Mouse (Mus musculus) ES-CJ7 (cell line): Measurements from ENCODE around the gene Il1rapl1.

Experiments
- DNase-seq: peaks from one replicate; pipeline ENCODE4 v3.0.0; 2011; ENCODE audit warnings: low read depth, low spot score

Il1rapl1 gene

DNA sequence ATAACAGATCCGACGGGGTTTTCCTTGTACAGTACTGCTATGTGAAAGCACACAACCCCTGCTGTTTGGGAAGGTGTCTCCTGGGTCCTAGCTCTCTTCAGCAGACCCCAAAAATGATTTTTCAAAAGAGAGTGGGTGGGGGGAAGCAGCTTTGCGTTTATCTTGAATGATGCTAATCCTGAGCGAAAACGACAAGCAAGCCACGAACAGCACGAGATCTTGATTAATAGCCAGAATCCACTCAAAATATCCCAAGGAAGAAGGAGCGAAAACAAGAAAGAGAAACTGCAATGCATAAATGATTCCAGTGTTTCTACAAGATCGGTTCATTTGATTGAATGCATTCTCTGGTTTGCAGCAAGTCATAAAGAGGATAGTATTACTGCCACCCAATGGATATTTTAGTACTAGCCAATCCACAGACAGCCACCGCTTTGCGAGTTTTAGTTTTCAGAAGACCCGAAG lies at the start of gene Il1rapl1:
Gene Il1rapl1 (minus strand): TSS at position 37 of the 465 bp plus-strand sequence.
- no peak for DNase-seq

DNA sequence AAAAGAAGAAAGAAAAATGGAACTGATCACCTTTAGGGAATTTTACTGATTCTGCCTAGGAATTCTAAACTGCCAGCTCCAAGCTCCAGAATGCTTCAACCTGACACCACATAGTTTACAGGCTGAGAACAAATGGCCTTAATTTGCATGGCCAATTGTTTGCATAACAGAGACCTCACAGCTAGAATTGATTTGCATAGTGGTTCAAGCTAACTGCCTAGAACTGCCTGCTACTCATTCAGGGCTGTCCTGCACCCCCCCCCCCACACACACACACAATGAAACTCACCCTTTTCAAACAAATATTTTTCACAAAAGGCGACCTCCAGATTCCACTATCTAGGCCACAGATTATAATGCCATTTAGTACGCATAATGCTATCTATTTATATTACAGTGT lies 42.6 kb upstream of the Il1rapl1 start:
- DNase-seq = peak; percentile 85

DNA sequence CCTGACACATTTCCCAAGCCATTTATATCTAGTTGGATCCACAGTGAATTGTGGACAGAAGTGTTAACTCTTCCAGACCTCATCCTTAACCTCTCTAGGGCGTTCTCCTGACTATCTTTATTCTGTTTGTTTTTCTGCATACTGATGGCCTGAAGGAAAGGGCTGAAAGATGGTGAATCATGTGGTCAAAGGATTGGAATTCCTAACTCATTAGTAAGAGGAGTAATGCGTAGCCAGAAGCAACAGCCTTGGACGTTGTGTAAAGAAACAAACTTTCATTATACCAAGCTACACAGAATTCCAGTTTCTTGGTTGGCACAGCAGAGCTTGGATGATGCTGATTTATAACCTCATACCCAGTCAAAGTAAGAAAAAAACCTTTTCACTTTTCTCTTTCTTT lies 10.2 kb upstream of the Il1rapl1 start:
- DNase-seq = no peak

DNA sequence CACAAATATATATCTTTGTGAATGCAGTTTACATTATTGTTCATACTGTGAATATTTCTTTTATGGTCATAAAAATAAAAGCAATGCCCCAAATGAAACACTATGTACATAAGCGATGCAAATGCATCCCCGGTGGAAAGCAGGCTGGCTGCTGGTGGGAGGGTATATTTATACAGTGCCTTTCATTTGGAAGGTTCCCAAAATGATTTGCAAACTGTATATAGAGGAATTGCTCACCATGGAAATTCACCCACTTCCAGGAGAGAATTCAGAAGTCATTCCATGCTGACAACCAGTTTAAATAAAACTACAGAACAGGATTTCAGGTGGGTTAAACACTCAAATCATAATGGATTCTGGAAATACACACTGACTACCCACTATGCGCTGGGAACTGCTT lies 4.6 kb upstream of the Il1rapl1 start:
- no peak for DNase-seq

DNA sequence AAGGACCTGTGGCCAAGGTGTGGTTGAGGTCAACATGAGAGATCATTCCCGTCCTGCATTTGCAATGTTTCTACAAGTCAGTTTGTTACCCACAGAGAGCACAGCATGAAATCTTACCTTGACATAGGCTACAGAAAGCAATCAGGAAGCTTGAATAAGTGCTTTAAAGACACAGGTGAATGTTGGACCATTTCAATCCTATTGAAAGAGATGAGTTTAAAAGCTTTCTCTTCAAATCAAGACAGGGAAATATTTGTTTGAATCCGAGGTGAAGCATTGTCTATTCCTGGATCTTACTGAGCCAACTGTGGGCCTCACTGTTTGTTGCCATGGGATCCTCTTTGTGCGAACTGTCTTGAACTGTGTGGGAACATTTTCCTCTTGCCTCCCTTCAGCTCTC lies 2.4 kb upstream of the Il1rapl1 start:
- DNase-seq = peak; percentile 27

DNA sequence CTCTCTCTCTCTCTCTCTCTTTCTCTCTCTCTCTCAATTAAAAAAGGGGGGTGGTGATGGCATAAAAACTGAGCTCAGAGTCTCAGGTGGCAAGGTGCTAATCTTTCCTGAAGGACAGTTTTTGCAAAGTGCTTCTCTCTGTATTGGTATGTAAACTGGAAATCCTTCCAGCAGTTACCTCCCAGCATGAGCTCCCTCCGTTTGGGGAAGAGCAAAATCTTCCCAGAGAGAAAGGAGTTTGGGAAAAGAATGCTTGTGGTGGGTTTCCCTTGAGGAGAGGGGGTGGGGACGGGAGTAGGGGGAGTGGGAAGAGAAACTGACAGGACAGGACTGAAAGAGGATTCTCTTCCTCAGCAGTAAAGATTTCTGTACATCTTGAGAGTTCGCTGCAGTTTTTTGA lies 881 bp upstream of the Il1rapl1 start:
- peak; percentile 61 for DNase-seq

DNA sequence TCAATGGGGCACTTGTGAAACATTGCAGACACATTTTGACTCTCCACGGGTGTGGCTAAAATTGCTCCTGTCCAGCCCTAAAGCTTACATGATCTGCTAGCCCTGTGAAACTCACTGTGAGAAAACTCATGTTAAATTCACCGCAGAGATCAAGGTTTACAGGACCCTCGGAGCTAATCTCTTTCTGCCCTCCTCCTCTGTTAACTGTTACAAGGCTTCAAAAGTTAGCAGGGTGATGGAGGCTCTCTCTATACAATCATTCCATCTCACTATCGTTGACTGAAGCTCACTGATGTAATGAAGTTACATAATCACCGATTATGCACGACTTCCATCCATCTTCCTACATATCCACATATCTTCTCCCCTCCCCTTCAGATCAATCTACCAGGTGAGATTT lies 1.9 kb downstream of the Il1rapl1 start:
- DNase-seq = no peak

DNA sequence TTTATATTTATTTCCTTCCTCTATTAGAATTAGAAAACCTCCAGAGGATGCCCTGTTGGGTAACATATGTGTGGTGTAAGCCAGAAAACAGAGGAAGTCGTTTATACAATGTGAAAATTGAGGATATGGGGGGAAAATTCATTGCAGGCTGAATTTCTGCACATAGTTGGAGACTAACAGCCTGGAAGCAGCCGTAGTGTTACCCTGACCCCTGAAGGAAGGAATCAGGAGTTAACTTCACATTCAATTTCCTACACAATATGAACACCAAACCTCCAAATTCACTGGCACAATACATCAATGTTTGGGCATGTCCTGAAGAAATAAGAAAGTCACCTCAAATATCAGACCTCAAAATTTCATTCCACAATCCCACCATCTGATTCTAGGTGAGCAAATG lies 3.2 kb downstream of the Il1rapl1 start:
- DNase-seq = no peak

DNA sequence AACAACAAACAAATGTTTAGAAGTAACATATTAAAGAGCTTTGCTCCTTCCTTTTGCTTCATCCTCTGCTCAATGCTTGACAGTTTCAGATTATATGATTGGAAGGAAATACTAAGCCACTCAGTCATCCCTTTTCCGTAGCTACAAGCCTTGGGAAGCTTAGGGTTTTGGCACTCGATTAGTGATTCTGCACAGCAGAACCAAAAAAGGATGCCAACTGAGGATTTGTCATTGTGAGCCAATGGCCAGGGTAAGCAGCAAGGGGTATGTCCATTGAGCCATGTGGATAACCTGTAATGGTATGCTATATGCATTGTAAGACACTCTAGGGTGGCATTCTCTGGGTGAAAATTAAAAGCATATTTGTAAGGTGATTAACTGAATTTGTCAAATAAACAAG lies 5.7 kb downstream of the Il1rapl1 start:
- no peak for DNase-seq

DNA sequence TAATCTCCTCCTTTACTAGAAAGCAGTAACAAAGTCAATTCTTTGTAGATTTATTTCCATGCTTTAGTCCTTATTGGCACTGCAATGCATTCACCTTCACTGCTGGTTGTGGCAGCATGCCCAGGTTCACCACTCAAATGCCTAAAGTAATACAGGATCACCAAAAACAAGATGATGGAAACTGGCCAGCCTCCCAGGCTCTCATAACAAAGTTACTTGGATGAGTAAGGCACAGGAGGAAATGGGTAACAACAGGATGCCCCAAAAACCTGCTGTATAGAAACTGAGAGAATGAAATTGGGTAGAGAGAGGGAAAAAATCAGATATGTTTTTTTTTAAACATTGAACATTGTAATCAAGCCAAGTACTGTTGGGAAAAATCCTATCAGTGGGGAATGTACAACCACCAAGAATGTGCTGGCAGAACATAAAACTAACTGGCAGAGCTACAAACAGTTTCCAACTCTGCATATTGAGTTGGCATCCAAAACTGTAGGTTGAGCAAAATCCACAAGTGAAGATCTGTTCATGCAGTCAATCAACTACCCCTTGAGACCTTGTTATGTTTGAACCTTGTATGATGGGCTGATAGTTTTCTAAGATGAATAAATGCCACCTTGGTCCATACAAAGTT lies 21.4 kb downstream of the Il1rapl1 start:
- no peak for DNase-seq

DNA sequence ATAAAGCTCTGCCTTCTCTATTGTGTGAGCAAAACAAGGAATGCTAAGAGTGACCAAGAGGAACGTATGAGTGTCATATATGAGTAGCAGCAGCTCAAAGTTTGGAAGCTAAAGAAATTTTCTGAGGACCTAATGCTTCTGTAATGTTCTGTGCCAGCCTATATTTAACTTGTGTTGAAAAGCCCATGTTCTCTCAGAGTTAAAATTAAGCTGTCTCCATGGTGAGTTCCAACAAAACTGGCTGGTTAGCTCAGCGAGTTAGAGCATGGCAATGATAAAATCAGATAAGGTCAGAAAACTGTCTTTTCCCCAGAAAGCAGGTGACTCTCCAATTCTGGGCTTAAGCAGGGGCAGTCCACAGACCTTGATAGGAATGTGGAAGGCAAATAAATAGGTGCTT lies 25.6 kb downstream of the Il1rapl1 start:
- DNase-seq = no peak

DNA sequence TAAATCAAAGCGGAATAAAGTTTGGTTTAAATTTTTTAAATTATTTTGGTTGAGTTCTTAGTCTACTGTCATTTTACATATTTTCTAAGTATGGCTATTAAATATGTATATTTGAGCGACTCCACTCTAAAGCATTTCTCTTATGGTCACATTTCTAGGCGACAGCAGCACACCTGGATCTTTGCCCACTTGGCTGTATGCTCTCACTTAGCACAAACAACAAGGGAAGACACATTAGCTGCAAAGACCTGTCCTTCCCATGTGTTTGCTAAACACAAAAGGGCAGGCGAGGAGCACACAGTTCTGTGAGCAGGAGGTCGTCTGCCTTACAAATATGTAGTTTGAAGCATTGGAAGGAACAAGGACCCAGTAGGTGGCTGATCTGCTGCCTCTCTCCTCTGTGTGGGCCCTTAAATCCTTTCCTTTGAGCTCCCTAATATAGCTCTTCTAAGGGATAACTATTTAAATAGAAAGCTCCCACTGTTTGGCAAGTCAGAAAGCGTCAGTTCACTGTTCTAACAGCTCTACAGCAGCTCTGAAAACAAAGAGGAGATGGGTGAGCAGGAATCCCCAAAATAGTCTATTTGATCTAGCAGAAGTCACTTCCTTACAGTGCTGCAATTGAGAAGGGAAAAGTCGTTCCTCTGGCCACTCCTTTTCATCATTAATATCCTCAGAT lies 42.6 kb downstream of the Il1rapl1 start:
- no peak for DNase-seq

DNA sequence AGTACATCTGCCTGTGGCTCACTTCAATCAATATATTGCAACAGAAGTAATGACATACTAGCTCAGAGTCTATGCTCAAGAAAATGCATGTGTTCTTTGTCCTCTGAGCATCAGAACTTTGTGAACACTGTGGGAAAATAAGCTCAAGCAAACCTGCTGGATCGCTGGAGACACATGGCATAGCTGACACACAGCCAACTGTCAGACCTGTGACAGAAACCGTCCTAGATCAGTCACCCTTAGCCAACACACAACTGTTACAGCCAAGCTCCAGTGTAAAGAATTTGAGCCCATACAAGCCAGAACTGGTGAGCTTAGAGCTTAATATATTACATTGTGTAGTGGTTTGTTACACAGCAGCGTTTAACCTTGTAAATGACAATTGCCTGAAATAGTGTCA lies 45.1 kb downstream of the Il1rapl1 start:
- DNase-seq = no peak

DNA sequence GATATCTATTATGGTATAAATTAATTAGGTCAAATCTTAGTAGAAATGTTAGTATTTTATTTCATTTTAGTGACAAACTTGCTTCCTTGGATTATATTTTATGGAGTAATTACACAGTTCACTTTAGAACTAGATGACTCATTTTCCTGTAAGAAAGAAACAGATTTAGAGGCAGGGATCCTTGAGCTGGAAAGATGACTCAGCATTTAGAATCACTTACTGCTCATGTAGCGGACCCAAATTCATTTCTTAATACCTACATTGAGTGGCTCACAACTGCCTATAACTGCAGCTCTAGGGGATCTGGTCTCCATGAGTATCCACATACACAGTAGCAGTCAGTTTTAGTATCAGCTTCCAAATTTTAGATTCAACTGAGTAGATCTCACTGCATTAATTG lies 71.9 kb downstream of the Il1rapl1 start:
- DNase-seq = no peak

DNA sequence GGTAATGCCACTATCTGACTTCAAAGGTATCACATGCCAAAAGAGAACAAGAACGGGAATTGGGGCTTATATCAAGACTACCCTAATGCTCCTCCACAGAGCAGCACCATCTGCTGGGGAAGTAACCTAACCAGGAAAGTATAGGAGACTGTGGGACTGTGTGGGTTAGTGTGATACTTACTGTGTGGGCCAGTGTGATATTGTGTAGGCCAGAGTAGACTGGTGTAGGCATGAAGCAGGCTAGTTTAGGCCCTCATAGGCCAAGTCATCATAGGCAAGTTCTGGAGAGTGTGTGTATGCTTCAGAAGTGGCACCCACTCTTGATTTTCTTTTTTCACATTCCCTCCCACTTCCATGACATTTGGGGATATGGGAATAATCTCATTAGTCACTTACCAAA lies 76.5 kb downstream of the Il1rapl1 start:
- DNase-seq = peak; percentile 1

DNA sequence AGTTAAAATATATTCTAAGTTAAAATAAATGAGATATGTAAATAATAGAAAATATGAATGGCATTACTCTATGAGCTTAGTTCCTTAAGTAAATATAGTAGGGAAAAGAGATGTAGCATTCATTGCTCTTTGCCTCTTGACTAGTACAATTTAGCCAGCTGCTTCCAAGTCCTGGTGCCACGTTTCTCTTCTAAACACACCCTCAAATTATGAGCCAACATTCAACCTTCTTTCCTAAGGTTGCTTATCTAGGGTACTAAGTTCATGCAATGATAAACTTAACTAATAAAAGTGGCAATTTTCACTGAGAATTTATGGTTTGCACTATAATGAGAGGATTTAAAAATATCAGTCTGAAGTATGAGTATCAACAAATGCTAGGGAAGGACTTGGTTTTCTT lies 218.3 kb downstream of the Il1rapl1 start:
- no peak for DNase-seq

DNA sequence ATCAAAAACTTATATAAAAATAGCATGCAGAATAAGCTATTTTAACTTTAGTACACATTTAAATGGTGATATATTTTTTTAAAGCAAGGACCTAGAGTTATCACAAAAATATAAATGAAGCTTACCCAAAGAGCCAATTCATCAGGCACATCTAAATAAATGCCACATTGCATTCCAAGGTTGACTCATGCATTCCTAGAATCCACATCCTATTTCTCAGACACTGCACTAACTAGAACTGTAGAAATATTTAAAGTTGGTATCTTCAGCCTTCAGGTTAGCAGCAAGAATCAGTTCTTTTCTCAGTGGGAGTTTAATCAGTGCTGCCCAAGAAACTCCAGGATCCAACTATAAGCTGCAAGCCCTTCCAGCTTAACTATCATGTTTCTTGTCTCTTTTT lies 223.5 kb downstream of the Il1rapl1 start:
- no peak for DNase-seq

DNA sequence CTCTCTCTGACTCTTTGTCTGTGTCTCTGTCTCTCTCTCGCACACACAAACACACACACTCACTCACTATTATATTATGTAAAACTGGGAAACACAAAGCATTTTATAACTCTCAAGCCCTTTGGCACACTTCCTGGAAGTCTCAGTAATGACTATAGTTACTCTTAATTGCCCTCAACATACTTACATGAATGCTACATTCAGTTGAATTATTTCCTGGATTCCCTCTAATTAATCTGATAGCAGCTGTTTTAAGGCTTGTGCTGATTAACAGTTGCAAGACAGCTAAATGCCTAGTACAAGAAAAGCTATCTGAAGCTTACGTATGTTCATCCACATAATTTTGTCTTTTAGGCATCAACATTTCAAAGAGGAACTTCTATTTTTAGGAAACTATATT lies 261.3 kb downstream of the Il1rapl1 start:
- no peak for DNase-seq

DNA sequence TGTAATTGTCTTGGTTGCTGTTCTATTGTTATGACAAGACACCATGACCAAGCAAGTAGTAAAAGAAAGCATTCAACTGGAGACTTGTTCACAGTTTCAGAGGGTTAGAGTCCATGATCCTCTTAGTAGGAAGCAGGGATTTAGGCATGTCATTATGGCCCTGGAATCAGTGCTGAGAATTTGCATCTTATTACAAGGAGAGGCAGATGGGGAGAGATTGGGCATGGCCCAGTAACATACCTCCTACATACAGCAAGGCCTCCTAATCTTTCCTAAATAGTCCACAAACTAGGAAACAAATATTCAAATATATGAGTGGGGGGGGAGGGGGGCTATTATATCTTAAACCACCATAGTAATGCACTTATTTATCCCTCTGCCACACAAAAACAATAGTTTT lies 301.6 kb downstream of the Il1rapl1 start:
- no peak for DNase-seq

DNA sequence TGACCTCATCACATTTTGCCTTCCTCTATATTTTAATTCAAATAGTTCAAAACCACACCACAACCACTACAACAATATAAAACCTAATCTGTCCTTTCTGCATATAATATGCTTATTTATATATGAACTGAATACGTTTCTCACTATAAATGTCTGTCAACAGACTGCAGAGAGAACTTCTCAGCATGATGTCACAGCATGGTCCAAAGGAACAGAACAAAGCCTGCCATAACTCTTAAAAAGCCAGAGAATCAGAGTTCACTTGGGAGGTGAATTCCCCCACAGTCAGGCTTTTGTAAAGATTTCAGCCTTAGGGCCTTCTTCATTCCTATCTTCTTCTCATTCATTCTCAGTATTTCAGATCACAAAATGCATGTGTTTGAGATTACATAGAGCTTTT lies 307.7 kb downstream of the Il1rapl1 start:
- DNase-seq = no peak

DNA sequence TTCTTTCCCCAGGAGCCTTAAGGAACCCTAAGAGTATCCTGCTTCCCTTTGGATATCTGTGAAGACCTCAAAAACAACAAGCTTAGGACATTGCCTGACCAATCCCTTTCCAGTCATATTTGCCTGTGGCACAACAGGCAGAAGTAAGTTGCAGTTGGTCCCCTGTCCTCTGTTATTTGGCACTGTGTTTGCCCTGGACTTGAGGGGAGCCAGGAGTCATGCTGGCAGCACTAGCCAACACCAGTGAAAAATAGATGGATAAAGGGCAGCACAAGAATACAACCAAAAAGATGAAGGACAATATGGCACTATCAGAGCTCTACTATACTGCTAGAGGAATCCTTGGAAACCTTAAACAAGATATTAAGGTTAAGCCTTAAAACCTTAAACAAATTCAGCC lies 322.4 kb downstream of the Il1rapl1 start:
- no peak for DNase-seq

DNA sequence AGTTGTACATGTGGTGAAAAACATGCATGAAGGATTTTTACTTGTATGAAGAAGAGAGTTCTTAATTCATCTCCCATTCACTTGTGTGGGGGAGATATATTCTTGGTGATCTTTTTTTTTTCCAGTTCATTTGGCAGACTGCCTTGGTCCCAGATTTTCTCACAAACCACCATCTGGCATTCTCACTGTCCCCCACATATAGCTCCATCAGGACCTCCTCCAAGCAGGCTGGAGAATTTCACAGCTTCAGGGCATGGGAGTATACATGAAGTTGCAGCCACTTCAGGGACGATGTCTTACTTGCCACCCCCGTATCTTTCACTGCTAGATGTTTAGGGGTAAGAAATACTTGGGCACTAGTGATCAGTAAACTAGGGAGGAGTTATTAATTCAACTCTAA lies 404.9 kb downstream of the Il1rapl1 start:
- DNase-seq = no peak

DNA sequence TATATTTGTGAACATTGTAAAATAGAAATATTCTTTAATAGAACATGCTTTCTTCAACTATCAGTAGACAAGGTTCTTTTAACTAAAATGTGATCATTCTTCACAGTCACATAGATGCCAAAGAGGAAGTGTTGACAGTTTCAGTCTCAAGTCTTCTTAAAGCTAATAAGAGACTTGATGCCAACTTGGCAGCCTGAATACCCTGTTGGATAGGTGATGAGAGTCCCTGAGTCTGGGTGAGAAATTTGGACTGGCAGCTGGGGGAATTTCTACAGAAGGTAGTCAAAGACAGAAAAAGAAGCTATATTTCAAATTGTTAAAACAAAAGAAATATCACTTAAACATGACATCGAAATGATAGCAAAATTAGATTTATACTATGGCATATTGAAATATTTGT lies 451.6 kb downstream of the Il1rapl1 start:
- no peak for DNase-seq

DNA sequence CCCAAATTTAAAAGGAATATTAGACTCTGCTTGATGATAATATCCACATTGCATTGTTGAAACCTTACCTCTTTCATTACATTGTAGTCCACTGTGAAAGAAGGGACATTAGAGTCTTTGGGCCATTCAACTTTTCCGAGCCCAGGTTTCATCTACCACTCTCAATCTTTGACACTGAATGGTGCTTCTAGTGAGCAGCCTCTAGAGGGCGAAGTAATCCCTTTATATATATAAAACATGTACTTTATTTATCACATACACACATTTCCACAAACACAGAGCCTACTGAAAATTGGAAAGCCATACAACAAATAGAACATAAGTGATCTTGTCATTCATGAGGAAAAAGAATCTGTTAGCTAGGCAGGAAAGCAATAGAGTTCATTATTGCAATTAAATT lies 459.8 kb downstream of the Il1rapl1 start:
- peak; percentile 1 for DNase-seq
